Mouse (Mus musculus) heart, embryonic 14.5 days (tissue): ENCODE results near the gene Ppdpf. TPM values are rescaled to one million over a fixed set of nuclear protein-coding genes. Genes with fewer than 3 reads are reported as not detected.

Experiments
- ATAC-seq: fragments of 200-750 bp; cut with Nextera tagmentation; 2 replicates; pipeline ENCODE4 v1.8.0; 2017; ENCODE audit warnings: low read depth, moderate TSS enrichment; ENCODE audit not compliant: insufficient number of reproducible peaks, insufficient read depth, low FRiP score
- H3K27ac ChIP-seq, 2 experiments: fragments of 200-500 bp in 1 of 2; fragments of 300-500 bp in 1 of 2; sonication (generic) in 1 of 2; replicated peaks in 1 of 2; 2 replicates each; pipeline ENCODE4 v1.5.1; 2012 to 2014; ENCODE audit warnings: low read depth in 2 of 2, low read length in 2 of 2, control low read depth in 1 of 2, mild to moderate bottlenecking in 1 of 2, mixed read lengths in 1 of 2; ENCODE audit not compliant: control insufficient read depth in 1 of 2, insufficient read depth in 1 of 2
- H3K27me3 ChIP-seq: fragments of 300-500 bp; sonication (generic); 2 replicates; pipeline ENCODE4 v1.6.1; 2014; ENCODE audit warnings: mild to moderate bottlenecking, low read length, control low read depth; ENCODE audit not compliant: control insufficient read depth, insufficient read depth
- H3K36me3 ChIP-seq: fragments of 300-500 bp; sonication (generic); 2 replicates; pipeline ENCODE4 v1.6.1; 2014; ENCODE audit warnings: mild to moderate bottlenecking, control low read depth, low read length, mixed read lengths; ENCODE audit not compliant: control insufficient read depth, insufficient read depth
- H3K4me1 ChIP-seq, 2 experiments: fragments of 200-500 bp in 1 of 2; fragments of 300-500 bp in 1 of 2; sonication (generic) in 1 of 2; 2 replicates each; pipeline ENCODE4 v1.6.1; 2012 to 2014; ENCODE audit warnings: low read length in 2 of 2, control low read depth in 1 of 2, mixed read lengths in 1 of 2; ENCODE audit not compliant: control insufficient read depth in 2 of 2, insufficient read depth in 2 of 2
- H3K4me2 ChIP-seq: fragments of 300-500 bp; sonication (generic); 2 replicates; pipeline ENCODE4 v1.6.1; 2014; ENCODE audit warnings: mild to moderate bottlenecking, low read length
- H3K4me3 ChIP-seq, 2 experiments: fragments of 200-500 bp in 1 of 2; fragments of 300-500 bp in 1 of 2; sonication (generic) in 1 of 2; 2 replicates each; pipeline ENCODE4 v1.5.1; 2012 to 2014; ENCODE audit warnings: low read length in 2 of 2, mild to moderate bottlenecking in 2 of 2, control low read depth in 1 of 2, low read depth in 1 of 2, moderate library complexity in 1 of 2; ENCODE audit not compliant: control insufficient read depth in 1 of 2, insufficient read depth in 1 of 2
- H3K9ac ChIP-seq: fragments of 300-500 bp; sonication (generic); 2 replicates; pipeline ENCODE4 v1.6.1; 2014; ENCODE audit warnings: mild to moderate bottlenecking, low read length
- H3K9me3 ChIP-seq: fragments of 300-500 bp; sonication (generic); 2 replicates; pipeline ENCODE4 v1.6.1; 2016; ENCODE audit warnings: low read length, control low read depth; ENCODE audit not compliant: control insufficient read depth
- WGBS: fragments of 180-500 bp; shearing (Covaris S2); extraction: QIAGEN DNeasy Blood & Tissue Kit; methylation state at CpG from one replicate; pipeline ENCODE4 v1.1.7; 2014; 5-methylcytosine and 5-hydroxymethylcytosine counted together
- polyA plus RNA-seq: library from polyadenylated mRNA; unstranded; fragments of >200 nt; fragmentation: Nextera tagmentation; extraction: Ambion mirVana; gene quantifications from 2 replicates; pipeline ENCODE4 v1.2.1, GENCODE M21; 2014

Ppdpf gene
- polyA plus RNA-seq, 1 experiment from 2014 or later: 193 TPM

GRCm38 (mm10) chr2:181147546-181148317 lies 39.3 kb upstream of the Ppdpf start:
- Histone ChIP-seq H3K27me3 (peaks cover 16% of the 10 kb centered on the region; the same call in 1 of the 2 replicates), H3K4me3 (peak overlapping the region; percentile 37 to 39), H3K9me3 (no peaks in the 10 kb centered on the region), H3K4me1 (peaks cover 10 to 16% of the 10 kb centered on the region in 2 experiments), H3K27ac (no peak overlapping the region), H3K4me2 (peak overlapping the region; percentile 72), H3K9ac (no peak overlapping the region; the same call in 1 of the 2 replicates), H3K36me3 (peaks cover 59% of the 10 kb centered on the region)
- 4% methylated on average over 45 of the region's 61 CpGs for WGBS
- peak; percentile 52; the same call in 1 of the 2 replicates for ATAC-seq

DNA sequence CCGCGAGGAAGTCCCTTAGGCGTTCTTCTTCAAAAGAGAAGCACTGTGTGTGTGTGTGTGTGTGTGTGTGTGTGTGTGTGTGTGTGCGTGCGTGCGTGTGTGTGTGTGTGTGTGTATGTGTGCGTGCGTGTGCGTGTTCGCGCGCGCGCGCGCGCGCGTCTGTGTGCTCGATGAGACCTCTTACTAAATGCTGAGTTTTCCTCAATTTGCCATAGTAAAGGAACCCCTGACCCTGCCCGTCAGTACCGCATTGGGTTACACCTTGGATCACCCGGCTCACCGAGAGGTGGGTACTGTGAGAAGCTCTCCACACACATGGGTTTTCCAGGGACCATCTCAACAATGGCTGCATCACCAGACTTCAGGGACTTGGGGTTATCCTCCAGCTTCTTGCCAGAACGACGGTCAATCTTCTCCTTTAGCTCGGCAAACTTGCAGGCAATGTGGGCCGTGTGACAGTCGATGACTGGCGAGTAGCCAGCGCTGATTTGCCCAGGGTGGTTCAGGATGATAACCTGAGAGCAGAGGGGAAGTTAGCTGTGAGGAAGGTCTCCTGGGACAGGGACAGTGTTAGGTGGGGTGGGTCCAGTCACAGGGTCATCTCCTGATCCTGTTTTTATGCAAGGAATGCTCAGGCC lies 38.6 kb upstream of the Ppdpf start:
- H3K27me3 ChIP-seq: peaks cover 16% of the 10 kb centered on the region; the same call in 1 of the 2 replicates
- no peaks in the 10 kb centered on the region for H3K9me3 ChIP-seq
- H3K36me3 ChIP-seq: peaks cover 66% of the 10 kb centered on the region
- 20% methylated on average over 31 of the region's 31 CpGs for WGBS
- peak overlapping the region; percentile 72 for H3K4me2 ChIP-seq
- H3K4me1 ChIP-seq: peaks cover 10 to 16% of the 10 kb centered on the region in 2 experiments
- ATAC-seq: no peak
- no peak overlapping the region for H3K9ac ChIP-seq
- H3K4me3 ChIP-seq: peak overlapping the region; percentile 37 to 39; a peak in 3 of 4 replicates
- no peak overlapping the region for H3K27ac ChIP-seq

DNA sequence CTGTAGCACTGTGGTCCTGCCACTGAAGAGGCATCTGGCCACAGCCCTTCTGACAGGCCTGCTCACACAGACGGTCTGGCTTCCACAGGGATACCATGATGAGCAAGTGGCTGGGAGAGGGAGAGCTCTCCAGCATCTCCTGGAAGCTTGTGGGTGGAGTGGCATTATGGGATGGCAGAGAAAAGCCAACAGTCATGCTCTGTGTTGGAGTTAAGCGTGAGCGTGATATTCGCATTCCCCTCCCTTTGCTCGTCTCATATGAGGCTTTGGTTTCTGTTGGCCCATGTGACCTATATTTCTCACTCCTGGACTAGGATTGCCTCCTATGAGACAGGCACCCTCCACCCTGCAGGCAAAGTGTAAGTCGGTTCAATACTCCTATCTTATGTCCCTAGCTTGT lies 36.8 kb upstream of the Ppdpf start:
- Histone ChIP-seq H3K27ac (no peak overlapping the region), H3K4me1 (peaks cover 18 to 32% of the 10 kb centered on the region in 2 experiments), H3K4me2 (no peak overlapping the region), H3K36me3 (peaks cover 71% of the 10 kb centered on the region), H3K9ac (no peak overlapping the region), H3K9me3 (no peaks in the 10 kb centered on the region), H3K27me3 (peaks cover 16% of the 10 kb centered on the region; the same call in 1 of the 2 replicates), H3K4me3 (no peak overlapping the region)
- WGBS: 66% methylated on average over 6 of the region's 6 CpGs
- no peak for ATAC-seq

GRCm38 (mm10) chr2:181152701-181153100 lies 34.3 kb upstream of the Ppdpf start:
- no peak overlapping the region for H3K4me3 ChIP-seq
- no peak overlapping the region for H3K9ac ChIP-seq
- 91% methylated on average over 17 of the region's 17 CpGs for WGBS
- H3K9me3 ChIP-seq: no peaks in the 10 kb centered on the region
- peaks cover 26% of the 10 kb centered on the region for H3K27me3 ChIP-seq
- no peak overlapping the region for H3K27ac ChIP-seq
- peaks cover 31 to 39% of the 10 kb centered on the region in 2 experiments for H3K4me1 ChIP-seq
- H3K36me3 ChIP-seq: peaks cover 59% of the 10 kb centered on the region
- no peak overlapping the region for H3K4me2 ChIP-seq
- ATAC-seq: no peak

DNA sequence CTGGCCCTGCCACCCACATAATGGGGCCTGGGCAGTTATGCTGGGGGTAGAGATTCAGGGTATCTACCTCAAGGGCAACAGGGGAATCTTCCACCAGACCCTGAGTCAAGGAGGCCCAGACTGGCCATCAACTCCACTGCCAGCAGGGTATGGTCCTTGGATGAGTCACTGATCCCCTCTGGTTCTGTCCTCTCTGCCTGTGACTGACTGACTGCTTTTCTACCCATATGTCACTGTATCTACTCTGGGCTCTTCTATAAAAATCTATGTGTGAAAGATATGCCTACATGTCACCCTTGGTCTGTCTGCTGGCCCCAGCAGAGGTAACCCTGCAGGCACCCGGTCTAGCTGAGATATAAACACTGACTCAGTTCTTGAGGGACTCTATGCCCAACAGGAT lies 33.9 kb upstream of the Ppdpf start:
- Histone ChIP-seq H3K27ac (no peak overlapping the region), H3K4me2 (no peak overlapping the region), H3K36me3 (peaks cover 55% of the 10 kb centered on the region), H3K4me1 (peaks cover 31 to 39% of the 10 kb centered on the region in 2 experiments), H3K27me3 (peaks cover 29% of the 10 kb centered on the region), H3K4me3 (no peak overlapping the region), H3K9ac (no peak overlapping the region), H3K9me3 (no peaks in the 10 kb centered on the region)
- 83% methylated on average over 1 of the region's 1 CpGs for WGBS
- no peak for ATAC-seq

DNA sequence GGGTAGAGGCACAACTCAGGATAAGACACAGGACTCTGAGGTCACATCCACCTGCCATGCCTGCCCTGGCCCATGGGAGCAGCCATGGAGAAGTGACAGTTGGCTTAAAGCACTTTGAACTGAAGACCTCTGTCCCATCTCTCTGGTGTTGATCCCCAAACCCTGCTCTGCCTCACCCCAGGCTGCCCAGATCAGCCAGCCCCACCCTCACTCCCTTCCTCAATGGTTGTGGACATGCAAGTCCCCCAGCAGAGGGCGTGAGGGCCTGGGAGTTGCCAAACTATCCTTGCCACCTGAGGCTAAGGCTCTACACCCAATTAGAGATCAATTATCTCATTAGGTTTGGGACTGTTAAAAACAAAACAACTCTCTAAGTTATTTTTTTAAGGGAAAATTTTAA lies 33.2 kb upstream of the Ppdpf start:
- ATAC-seq: no peak
- WGBS: 10% methylated on average over 1 of the region's 1 CpGs

GRCm38 (mm10) chr2:181154361-181154760 lies 32.7 kb upstream of the Ppdpf start:
- WGBS: 61% methylated on average over 3 of the region's 3 CpGs
- H3K9me3 ChIP-seq: no peaks in the 10 kb centered on the region
- no peak overlapping the region for H3K9ac ChIP-seq
- H3K4me3 ChIP-seq: peak overlapping the region in 1 of 2 experiments; percentile 58; a peak in 2 of 4 replicates
- H3K27me3 ChIP-seq: peaks cover 19% of the 10 kb centered on the region
- ATAC-seq: no peak
- H3K4me2 ChIP-seq: peak overlapping the region; percentile 68
- peaks cover 34 to 40% of the 10 kb centered on the region in 2 experiments for H3K4me1 ChIP-seq
- H3K36me3 ChIP-seq: peaks cover 44% of the 10 kb centered on the region
- peak overlapping the region; percentile 14 to 93 for H3K27ac ChIP-seq

More for the DNA sequence above, 33.2 kb upstream of the Ppdpf start:
- Histone ChIP-seq H3K36me3 (peaks cover 49% of the 10 kb centered on the region), H3K9ac (no peak overlapping the region), H3K9me3 (no peaks in the 10 kb centered on the region), H3K4me2 (peak overlapping the region; percentile 68; the same call in 1 of the 2 replicates), H3K4me1 (peaks cover 31 to 39% of the 10 kb centered on the region in 2 experiments), H3K27me3 (peaks cover 24% of the 10 kb centered on the region), H3K27ac (no peak overlapping the region), H3K4me3 (no peak overlapping the region)
